Mouse (Mus musculus) hindbrain, postnatal 0 days (tissue): ENCODE measurements at regions not wholly inside any gene's neighbourhood (a gene's known extent, or its start where the extent isn't known, plus 50 kb on each side); places are given as distances from the start of the nearest gene placed in this dataset.

Source experiments
- ATAC-seq: fragments of 200-750 bp; cut with Nextera tagmentation; 2 replicates; pipeline ENCODE4 v1.8.0; 2017; ENCODE audit warnings: mild to moderate bottlenecking, moderate TSS enrichment, moderate library complexity
- DNase-seq: peaks from one replicate; pipeline ENCODE4 v3.0.0-alpha.2; 2015; ENCODE audit warnings: low spot score
- H3K27ac ChIP-seq: fragments of 300-500 bp; sonication (generic); 2 replicates; pipeline ENCODE4 v1.5.1; 2014; ENCODE audit warnings: mild to moderate bottlenecking
- H3K27me3 ChIP-seq: fragments of 300-500 bp; sonication (generic); 2 replicates; pipeline ENCODE4 v1.6.1; 2014; ENCODE audit warnings: low read length, mixed read lengths; ENCODE audit not compliant: insufficient read depth
- H3K36me3 ChIP-seq: fragments of 300-500 bp; sonication (generic); 2 replicates; pipeline ENCODE4 v1.6.1; 2014; ENCODE audit warnings: low read length, mixed read lengths; ENCODE audit not compliant: insufficient read depth
- H3K4me1 ChIP-seq: fragments of 300-500 bp; sonication (generic); 2 replicates; pipeline ENCODE4 v1.6.1; 2014; ENCODE audit warnings: antibody characterized with exemption, low read length, mixed read lengths; ENCODE audit not compliant: insufficient read depth
- H3K4me2 ChIP-seq: fragments of 300-500 bp; sonication (generic); 2 replicates; pipeline ENCODE4 v1.6.1; 2014; ENCODE audit warnings: low read depth, mild to moderate bottlenecking, low read length, moderate library complexity, mixed read lengths
- H3K4me3 ChIP-seq: fragments of 300-500 bp; sonication (generic); 2 replicates; pipeline ENCODE4 v1.5.1; 2014; ENCODE audit warnings: low read length
- H3K9ac ChIP-seq: fragments of 300-500 bp; sonication (generic); replicated peaks from 2 replicates; pipeline ENCODE4 v1.6.1; 2014; ENCODE audit warnings: mild to moderate bottlenecking, low read length, moderate library complexity, mixed read lengths
- H3K9me3 ChIP-seq: fragments of 300-500 bp; sonication (generic); 2 replicates; pipeline ENCODE4 v1.6.1; 2016; ENCODE audit warnings: low read length, mixed read lengths
- CTCF ChIP-seq: IDR thresholded peaks from 2 replicates; pipeline ENCODE4 v1.5.1; 2016; ENCODE audit warnings: antibody characterized with exemption, control low read depth, low read depth
- WGBS: fragments of 180-500 bp; shearing (Covaris S2); extraction: QIAGEN DNeasy Blood & Tissue Kit; methylation state at CpG from one replicate; pipeline ENCODE4 v1.1.7; 2014; 5-methylcytosine and 5-hydroxymethylcytosine counted together

- Histone ChIP-seq H3K9ac (no peak overlapping the region), H3K4me3 (no peak overlapping the region), H3K27ac (no peak overlapping the region), H3K27me3 (no peaks in the 10 kb centered on the region), H3K36me3 (no peaks in the 10 kb centered on the region), H3K4me2 (0 out of 2 replicates have a peak overlapping the region, but pooled peaks have one; percentile 5), H3K9me3 (no peaks in the 10 kb centered on the region), H3K4me1 (no peaks in the 10 kb centered on the region)
- DNase-seq: peak; percentile 44
- ATAC-seq: no peak
- WGBS: 58% methylated on average over 7 of the region's 7 CpGs
- no peak for TF ChIP-seq CTCF
These were observed 571.8 kb downstream of the Car8 start for GRCm38 (mm10) chr4:7666935-7667594.

GRCm38 (mm10) chr4:7642878-7643590, 595.8 kb downstream of the Car8 start:
- no peaks in the 10 kb centered on the region for H3K27me3 ChIP-seq
- 51% methylated on average over 8 of the region's 8 CpGs for WGBS

GRCm38 (mm10) chr4:7597671-7598390, 641.0 kb downstream of the Car8 start:
- H3K27me3 ChIP-seq: no peaks in the 10 kb centered on the region
- WGBS: 80% methylated on average over 4 of the region's 4 CpGs
- no peak for TF ChIP-seq CTCF
- H3K36me3 ChIP-seq: no peaks in the 10 kb centered on the region
- no peak overlapping the region for H3K9ac ChIP-seq
- no peak overlapping the region for H3K4me3 ChIP-seq
- no peaks in the 10 kb centered on the region for H3K9me3 ChIP-seq
- ATAC-seq (no peak), DNase-seq (no peak)
- H3K4me1 ChIP-seq: no peaks in the 10 kb centered on the region
- H3K4me2 ChIP-seq: no peak overlapping the region
- no peak overlapping the region for H3K27ac ChIP-seq

More at GRCm38 (mm10) chr4:7642878-7643590, 595.8 kb downstream of the Car8 start:
- Histone ChIP-seq H3K27ac (no peak overlapping the region), H3K9ac (no peak overlapping the region), H3K4me1 (no peaks in the 10 kb centered on the region), H3K4me2 (no peak overlapping the region), H3K4me3 (no peak overlapping the region), H3K36me3 (no peaks in the 10 kb centered on the region), H3K9me3 (no peaks in the 10 kb centered on the region)
- no peak for DNase-seq
- no peak for TF ChIP-seq CTCF
- ATAC-seq: no peak

GRCm38 (mm10) chr4:7596116-7596515, 642.7 kb downstream of the Car8 start:
- Histone ChIP-seq H3K4me1 (no peaks in the 10 kb centered on the region), H3K4me3 (no peak overlapping the region), H3K27me3 (no peaks in the 10 kb centered on the region), H3K27ac (no peak overlapping the region), H3K4me2 (no peak overlapping the region), H3K36me3 (no peaks in the 10 kb centered on the region), H3K9ac (no peak overlapping the region), H3K9me3 (no peaks in the 10 kb centered on the region)
- no peak for DNase-seq
- no peak for ATAC-seq
- 85% methylated on average over 4 of the region's 4 CpGs for WGBS
- no peak for TF ChIP-seq CTCF

GRCm38 (mm10) chr4:7583851-7584250, 655.0 kb downstream of the Car8 start:
- no peak for ATAC-seq
- H3K27me3 ChIP-seq: no peaks in the 10 kb centered on the region
- no peak overlapping the region for H3K4me2 ChIP-seq
- DNase-seq: peak; percentile 25
- TF ChIP-seq CTCF: no peak
- no peak overlapping the region for H3K9ac ChIP-seq
- WGBS: 73% methylated on average over 4 of the region's 4 CpGs
- H3K4me3 ChIP-seq: no peak overlapping the region
- no peaks in the 10 kb centered on the region for H3K36me3 ChIP-seq
- no peaks in the 10 kb centered on the region for H3K9me3 ChIP-seq
- H3K4me1 ChIP-seq: no peaks in the 10 kb centered on the region
- no peak overlapping the region for H3K27ac ChIP-seq

- Histone ChIP-seq H3K4me2 (no peak overlapping the region), H3K9me3 (no peaks in the 10 kb centered on the region), H3K27me3 (no peaks in the 10 kb centered on the region), H3K9ac (no peak overlapping the region), H3K27ac (no peak overlapping the region), H3K36me3 (no peaks in the 10 kb centered on the region), H3K4me3 (no peak overlapping the region), H3K4me1 (no peaks in the 10 kb centered on the region)
- no peak for DNase-seq
- ATAC-seq: no peak
- no peak for TF ChIP-seq CTCF
- 44% methylated on average over 4 of the region's 4 CpGs for WGBS
These were observed 656.9 kb downstream of the Car8 start for GRCm38 (mm10) chr4:7581931-7582330.
